Mouse (Mus musculus): ENCODE measurements around the gene Ogdhl. TPM values are rescaled to one million over a fixed set of nuclear protein-coding genes. Genes with fewer than 3 reads are reported as not detected.
A peak's percentile ranks its signal among the peaks of the same experiment; 100 is the strongest.
"Not testable (repeated sequence)": the region's sequence is repeated elsewhere in the genome, so short reads cannot be mapped to it uniquely, and the experiment has no call there.

The Ogdhl gene
- polyA plus RNA-seq, 1 experiment from 2014 or later, result 20.7 TPM

DNA sequence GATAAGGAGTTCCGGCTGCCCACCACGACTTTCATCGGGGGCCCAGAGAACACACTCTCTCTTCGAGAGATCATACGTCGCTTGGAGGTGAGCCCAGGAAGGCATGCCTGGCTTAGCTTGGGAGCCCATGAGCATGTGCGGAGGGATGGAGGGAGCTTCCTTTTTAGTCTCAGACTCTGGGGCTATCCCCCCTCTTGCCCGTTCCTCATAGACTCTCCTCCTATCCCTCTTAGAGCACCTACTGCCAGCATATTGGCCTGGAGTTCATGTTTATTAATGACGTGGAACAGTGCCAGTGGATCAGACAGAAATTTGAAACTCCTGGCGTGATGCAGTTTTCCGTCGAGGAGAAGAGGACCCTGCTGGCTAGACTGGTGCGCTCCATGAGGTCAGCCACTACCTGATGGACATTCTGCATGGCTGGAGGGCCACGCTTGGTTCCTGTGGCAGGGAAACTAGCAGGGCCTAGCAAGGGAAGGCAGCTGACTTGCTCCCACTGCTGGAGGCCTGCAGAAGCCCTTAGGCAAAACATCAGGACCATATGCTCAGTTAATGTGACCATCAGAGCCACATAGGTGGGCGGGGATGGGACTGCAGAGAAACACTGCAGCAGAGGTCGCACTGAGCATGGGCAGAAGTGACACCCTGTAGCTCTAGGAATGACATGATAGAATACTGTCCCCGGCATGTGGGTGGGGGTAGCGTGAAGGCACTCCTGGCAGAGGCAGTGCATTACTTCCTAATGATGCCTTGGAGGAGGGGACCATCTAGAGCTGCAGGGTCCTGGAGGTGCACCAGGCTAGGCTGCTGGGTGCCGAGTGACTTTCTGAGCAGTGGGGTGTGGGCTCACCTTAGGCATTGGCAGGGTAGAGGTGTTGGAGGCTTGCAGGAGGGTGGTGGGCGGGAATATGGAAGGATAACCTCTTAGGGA lies 11.0 kb downstream of the Ogdhl start:
- Histone ChIP-seq H3K9ac (ENCODE audit: low read depth, low read length) (no peak overlapping the region), H3K36me3 (ENCODE audit: control insufficient read depth, insufficient read depth, low read length) (no peaks in the 10 kb centered on the region; the same call in none of the 2 replicates), H3K27me3 (replicated peaks; ENCODE audit: control insufficient read depth, insufficient read depth, low read length) (no peaks in the 10 kb centered on the region), H3K4me1 (ENCODE audit: control insufficient read depth, insufficient read depth, low read length) (no peaks in the 10 kb centered on the region), H3K27ac (ENCODE audit: low read length) (no peak overlapping the region), H3K4me3 (ENCODE audit: low read length) (no peak overlapping the region), H3K4me2 (ENCODE audit: low read depth, low read length) (no peak overlapping the region), H3K9me3 (ENCODE audit: control insufficient read depth, low read length) (no peaks in the 10 kb centered on the region)
- WGBS, result 86% methylated on average over 20 of the region's 20 CpGs
- no peak for ATAC-seq

DNA sequence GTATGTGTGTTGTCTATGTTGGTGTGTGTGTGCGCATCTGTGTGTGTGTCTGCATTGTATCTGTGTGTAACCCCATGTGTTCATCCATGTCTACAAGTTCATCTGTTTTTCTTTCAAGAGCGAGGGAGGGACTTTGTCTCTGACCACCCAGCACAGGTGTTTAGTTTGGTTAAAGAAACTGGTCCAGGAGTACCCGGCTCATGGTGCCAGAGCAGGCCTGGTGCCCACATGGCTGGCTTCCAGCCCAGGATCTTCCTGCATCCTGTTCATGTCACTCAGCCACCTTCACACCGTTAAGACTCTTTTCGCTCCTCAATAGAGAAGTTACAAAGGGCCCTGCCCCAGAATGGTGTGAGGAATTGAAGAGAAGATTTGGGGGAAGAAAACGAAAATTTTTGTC lies 14.2 kb downstream of the Ogdhl start:
- ATAC-seq, result no peak
- WGBS, result 86% methylated on average over 6 of the region's 6 CpGs

DNA sequence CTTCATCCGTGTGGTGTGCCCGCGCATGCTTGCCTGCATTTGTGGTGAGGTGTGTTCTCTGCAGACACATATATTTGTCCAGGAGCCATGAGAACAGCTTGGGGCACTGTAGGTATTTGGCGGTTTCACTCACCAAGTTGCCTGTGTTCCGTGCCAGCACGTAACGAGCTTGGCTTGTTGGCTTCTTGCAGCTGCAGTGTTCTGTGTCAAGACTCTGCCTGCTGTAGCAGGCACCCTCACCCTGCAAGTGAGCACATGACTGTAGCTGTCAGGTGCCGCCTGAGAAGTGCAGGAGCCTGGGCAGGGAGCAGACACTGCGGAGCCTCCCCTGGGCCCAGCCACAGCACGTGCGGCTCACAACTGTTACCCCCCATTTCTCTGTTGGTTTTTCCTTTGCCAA lies 14.7 kb downstream of the Ogdhl start:
- H3K4me2 ChIP-seq (ENCODE audit: low read depth, low read length), result no peak overlapping the region
- no peak for ATAC-seq
- H3K9ac ChIP-seq (ENCODE audit: low read depth, low read length), result no peak overlapping the region
- no peaks in the 10 kb centered on the region for H3K27me3 ChIP-seq (replicated peaks; ENCODE audit: control insufficient read depth, insufficient read depth, low read length)
- no peaks in the 10 kb centered on the region; the same call in none of the 2 replicates for H3K36me3 ChIP-seq (ENCODE audit: control insufficient read depth, insufficient read depth, low read length)
- no peaks in the 10 kb centered on the region for H3K9me3 ChIP-seq (ENCODE audit: control insufficient read depth, low read length)
- 84% methylated on average over 11 of the region's 11 CpGs for WGBS
- H3K4me3 ChIP-seq (ENCODE audit: low read length), result no peak overlapping the region
- H3K27ac ChIP-seq (ENCODE audit: low read length), result no peak overlapping the region
- H3K4me1 ChIP-seq (ENCODE audit: control insufficient read depth, insufficient read depth, low read length), result no peaks in the 10 kb centered on the region

More for the DNA sequence above, 14.2 kb downstream of the Ogdhl start:
- no peaks in the 10 kb centered on the region; the same call in none of the 2 replicates for H3K36me3 ChIP-seq (ENCODE audit: control insufficient read depth, insufficient read depth, low read length)
- no peak overlapping the region for H3K27ac ChIP-seq (ENCODE audit: low read length)
- no peak overlapping the region for H3K4me2 ChIP-seq (ENCODE audit: low read depth, low read length)
- H3K27me3 ChIP-seq (replicated peaks; ENCODE audit: control insufficient read depth, insufficient read depth, low read length), result no peaks in the 10 kb centered on the region
- H3K4me3 ChIP-seq (ENCODE audit: low read length), result no peak overlapping the region
- H3K9me3 ChIP-seq (ENCODE audit: control insufficient read depth, low read length), result no peaks in the 10 kb centered on the region
- no peaks in the 10 kb centered on the region for H3K4me1 ChIP-seq (ENCODE audit: control insufficient read depth, insufficient read depth, low read length)
- H3K9ac ChIP-seq (ENCODE audit: low read depth, low read length), result no peak overlapping the region

DNA sequence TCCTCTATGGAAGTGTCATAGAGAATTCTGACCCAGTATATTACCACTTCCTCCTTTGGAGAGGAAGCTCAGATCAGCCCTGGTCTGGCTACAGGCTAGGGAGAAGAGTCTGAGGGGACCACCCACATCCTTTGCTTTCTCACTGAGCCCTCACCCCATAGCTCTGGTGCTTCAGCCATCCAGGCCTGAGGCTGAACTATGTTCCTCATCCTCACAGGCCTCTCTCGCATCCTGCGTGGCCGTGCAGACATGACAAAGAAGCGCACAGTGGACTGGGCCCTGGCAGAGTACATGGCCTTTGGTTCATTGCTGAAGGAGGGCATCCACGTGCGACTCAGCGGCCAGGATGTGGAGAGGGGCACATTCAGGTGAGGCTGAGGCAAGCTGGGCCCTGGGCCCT lies 20.0 kb downstream of the Ogdhl start:
- Histone ChIP-seq H3K27ac (ENCODE audit: low read length) (no peak overlapping the region), H3K4me2 (ENCODE audit: low read depth, low read length) (no peak overlapping the region), H3K9ac (ENCODE audit: low read depth, low read length) (no peak overlapping the region), H3K36me3 (ENCODE audit: control insufficient read depth, insufficient read depth, low read length) (no peaks in the 10 kb centered on the region; the same call in 1 of the 2 replicates), H3K9me3 (ENCODE audit: control insufficient read depth, low read length) (no peaks in the 10 kb centered on the region), H3K4me1 (ENCODE audit: control insufficient read depth, insufficient read depth, low read length) (no peaks in the 10 kb centered on the region), H3K4me3 (ENCODE audit: low read length) (no peak overlapping the region), H3K27me3 (replicated peaks; ENCODE audit: control insufficient read depth, insufficient read depth, low read length) (no peaks in the 10 kb centered on the region)
- WGBS, result 89% methylated on average over 7 of the region's 7 CpGs
- ATAC-seq, result no peak

DNA sequence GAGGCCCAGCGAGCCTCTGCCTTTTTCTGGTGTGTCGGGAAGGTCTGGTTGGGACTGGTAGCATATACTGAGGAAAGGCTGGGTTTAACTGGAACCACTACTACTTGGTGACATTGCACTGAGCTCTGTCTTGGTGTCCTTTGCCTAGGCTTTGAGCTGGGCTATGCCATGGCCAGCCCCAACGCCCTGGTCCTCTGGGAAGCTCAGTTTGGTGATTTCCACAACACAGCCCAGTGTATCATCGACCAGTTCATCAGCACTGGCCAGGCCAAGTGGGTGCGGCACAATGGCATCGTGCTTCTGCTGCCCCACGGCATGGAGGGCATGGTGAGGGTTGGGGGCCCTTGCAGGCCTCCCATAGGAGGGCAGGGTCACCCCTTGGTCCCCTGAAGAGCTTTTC lies 22.4 kb downstream of the Ogdhl start:
- Histone ChIP-seq H3K27me3 (replicated peaks; ENCODE audit: control insufficient read depth, insufficient read depth, low read length) (no peaks in the 10 kb centered on the region), H3K4me1 (ENCODE audit: control insufficient read depth, insufficient read depth, low read length) (no peaks in the 10 kb centered on the region), H3K4me2 (ENCODE audit: low read depth, low read length) (no peak overlapping the region), H3K9me3 (ENCODE audit: control insufficient read depth, low read length) (no peaks in the 10 kb centered on the region), H3K27ac (ENCODE audit: low read length) (no peak overlapping the region), H3K9ac (ENCODE audit: low read depth, low read length) (no peak overlapping the region), H3K4me3 (ENCODE audit: low read length) (no peak overlapping the region), H3K36me3 (ENCODE audit: control insufficient read depth, insufficient read depth, low read length) (no peaks in the 10 kb centered on the region)
- no peak for ATAC-seq
- WGBS, result 92% methylated on average over 7 of the region's 7 CpGs

DNA sequence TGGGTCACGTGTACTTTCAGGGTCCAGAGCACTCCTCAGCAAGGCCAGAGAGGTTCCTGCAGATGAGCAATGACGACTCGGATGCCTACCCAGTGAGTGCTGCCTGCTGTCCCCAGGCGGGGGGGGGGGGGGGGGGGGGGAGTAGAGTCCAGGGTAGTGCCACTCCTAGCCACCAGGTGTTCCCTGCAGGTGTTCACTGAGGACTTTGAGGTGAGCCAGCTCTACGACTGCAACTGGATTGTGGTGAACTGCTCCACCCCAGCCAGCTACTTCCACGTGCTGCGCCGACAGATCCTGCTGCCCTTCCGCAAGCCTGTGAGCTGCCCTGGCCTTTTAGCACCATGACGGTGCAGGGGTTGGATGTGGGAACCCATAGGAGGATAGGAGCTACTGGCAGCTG lies 22.9 kb downstream of the Ogdhl start:
- peak; percentile 42; the same call in 1 of the 2 replicates for ATAC-seq
- no peak overlapping the region for H3K4me3 ChIP-seq (ENCODE audit: low read length)
- H3K27ac ChIP-seq (ENCODE audit: low read length), result no peak overlapping the region
- no peaks in the 10 kb centered on the region for H3K4me1 ChIP-seq (ENCODE audit: control insufficient read depth, insufficient read depth, low read length)
- 77% methylated on average over 9 of the region's 10 CpGs for WGBS
- H3K9me3 ChIP-seq (ENCODE audit: control insufficient read depth, low read length), result no peaks in the 10 kb centered on the region
- no peaks in the 10 kb centered on the region for H3K36me3 ChIP-seq (ENCODE audit: control insufficient read depth, insufficient read depth, low read length)
- no peak overlapping the region for H3K4me2 ChIP-seq (ENCODE audit: low read depth, low read length)
- H3K9ac ChIP-seq (ENCODE audit: low read depth, low read length), result no peak overlapping the region
- H3K27me3 ChIP-seq (replicated peaks; ENCODE audit: control insufficient read depth, insufficient read depth, low read length), result no peaks in the 10 kb centered on the region

DNA sequence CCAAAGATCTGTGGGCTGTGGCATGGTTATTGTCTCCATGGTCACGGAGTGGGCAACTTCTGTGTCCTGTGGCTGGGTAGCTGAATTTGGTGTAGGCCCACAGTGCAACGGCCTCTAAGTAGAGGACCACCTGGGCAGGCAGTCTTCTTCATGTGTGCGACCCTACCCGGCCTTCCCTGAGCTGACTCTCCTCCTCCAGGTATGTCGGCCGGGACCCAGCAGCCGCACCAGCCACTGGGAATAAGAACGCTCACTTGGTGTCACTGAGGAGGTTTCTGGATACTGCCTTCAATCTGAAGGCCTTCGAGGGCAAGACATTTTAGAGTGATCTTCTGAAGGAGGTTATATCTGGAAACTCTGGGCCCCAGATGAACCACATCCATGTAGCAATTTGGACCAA lies 25.5 kb downstream of the Ogdhl start:
- ATAC-seq, result no peak
- Histone ChIP-seq H3K9ac (ENCODE audit: low read depth, low read length) (no peak overlapping the region), H3K4me1 (ENCODE audit: control insufficient read depth, insufficient read depth, low read length) (no peaks in the 10 kb centered on the region), H3K27ac (ENCODE audit: low read length) (no peak overlapping the region), H3K27me3 (replicated peaks; ENCODE audit: control insufficient read depth, insufficient read depth, low read length) (no peaks in the 10 kb centered on the region), H3K36me3 (ENCODE audit: control insufficient read depth, insufficient read depth, low read length) (no peaks in the 10 kb centered on the region), H3K9me3 (ENCODE audit: control insufficient read depth, low read length) (no peaks in the 10 kb centered on the region), H3K4me2 (ENCODE audit: low read depth, low read length) (no peak overlapping the region), H3K4me3 (ENCODE audit: low read length) (no peak overlapping the region)
- 93% methylated on average over 9 of the region's 9 CpGs for WGBS

DNA sequence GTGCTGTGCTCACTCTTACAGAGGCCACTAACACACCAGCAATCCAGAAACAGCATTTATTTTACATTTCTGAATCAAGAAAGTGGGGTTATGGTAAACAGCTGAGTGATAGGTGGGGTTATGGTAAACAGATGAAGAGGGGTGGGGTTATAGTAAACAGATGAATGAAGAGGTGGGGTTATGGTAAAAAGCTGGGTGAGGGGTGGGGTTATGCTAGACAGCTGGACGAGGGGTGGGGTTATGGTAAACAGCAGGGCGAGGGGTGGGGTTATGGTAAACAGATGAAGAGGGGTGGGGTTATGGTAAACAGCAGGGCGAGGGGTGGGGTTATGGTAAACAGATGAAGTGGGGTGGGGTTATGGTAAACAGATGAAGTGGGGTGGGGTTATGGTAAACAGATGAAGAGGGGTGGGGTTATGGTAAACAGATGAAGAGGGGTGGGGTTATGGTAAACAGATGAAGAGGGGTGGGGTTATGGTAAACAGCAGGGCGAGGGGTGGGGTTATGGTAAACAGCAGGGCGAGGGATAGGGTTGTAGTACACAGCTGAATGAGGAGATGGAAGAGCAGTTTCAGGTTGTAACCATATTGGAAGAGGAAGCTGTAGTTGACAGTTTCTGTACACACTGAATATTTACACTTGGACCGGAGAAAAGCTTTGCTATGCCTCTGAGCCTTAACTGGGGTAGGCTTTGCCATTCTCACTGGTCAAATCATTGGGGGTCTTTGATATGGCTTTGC lies 29.5 kb downstream of the Ogdhl start:
- not testable (repeated sequence) for H3K4me2 ChIP-seq (ENCODE audit: low read depth, low read length); H3K9ac ChIP-seq (ENCODE audit: low read depth, low read length); H3K4me3 ChIP-seq (ENCODE audit: low read length); H3K4me1 ChIP-seq (ENCODE audit: control insufficient read depth, insufficient read depth, low read length); H3K36me3 ChIP-seq (ENCODE audit: control insufficient read depth, insufficient read depth, low read length); H3K27ac ChIP-seq (ENCODE audit: low read length); ATAC-seq; H3K27me3 ChIP-seq (replicated peaks; ENCODE audit: control insufficient read depth, insufficient read depth, low read length); H3K9me3 ChIP-seq (ENCODE audit: control insufficient read depth, low read length)
- 25% methylated on average over 6 of the region's 6 CpGs for WGBS

DNA sequence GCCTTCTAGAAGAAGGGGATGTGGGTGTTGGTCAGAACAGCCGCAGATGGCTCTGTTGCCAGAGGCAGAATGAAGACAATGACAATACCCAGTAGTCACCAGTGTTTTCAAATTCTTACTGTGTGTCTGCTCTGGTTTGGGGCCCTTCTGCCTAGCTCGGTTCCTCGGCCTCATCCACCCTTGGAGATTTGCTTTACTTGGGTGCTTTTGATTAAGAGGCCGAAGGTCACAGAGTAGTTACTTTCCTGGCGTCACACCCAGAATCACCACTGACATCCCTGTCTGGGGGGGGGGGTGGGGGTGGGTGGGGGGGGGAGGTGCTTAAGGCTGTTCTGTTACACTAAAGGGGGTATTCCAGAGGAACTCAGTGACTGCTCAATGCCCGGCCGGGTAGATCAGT lies 42.5 kb downstream of the Ogdhl start:
- Histone ChIP-seq H3K27me3 (replicated peaks; ENCODE audit: control insufficient read depth, insufficient read depth, low read length) (no peaks in the 10 kb centered on the region), H3K9me3 (ENCODE audit: control insufficient read depth, low read length) (no peaks in the 10 kb centered on the region), H3K27ac (ENCODE audit: low read length) (no peak overlapping the region), H3K4me1 (ENCODE audit: control insufficient read depth, insufficient read depth, low read length) (no peaks in the 10 kb centered on the region; the same call in 1 of the 2 replicates), H3K4me3 (ENCODE audit: low read length) (no peak overlapping the region), H3K36me3 (ENCODE audit: control insufficient read depth, insufficient read depth, low read length) (no peaks in the 10 kb centered on the region), H3K9ac (ENCODE audit: low read depth, low read length) (no peak overlapping the region), H3K4me2 (ENCODE audit: low read depth, low read length) (no peak overlapping the region)
- 42% methylated on average over 7 of the region's 7 CpGs for WGBS
- ATAC-seq, result peak; percentile 60; the same call in 1 of the 2 replicates
